Mouse (Mus musculus): ENCODE results near the gene Dolpp1.

- no peak for TF ChIP-seq CTCF (IDR thresholded peaks at IDR 0.05; ENCODE audit: insufficient read depth, low read depth, low read length)
- TF ChIP-seq POLR2A (IDR thresholded peaks at IDR 0.05; ENCODE audit: insufficient read depth, low read depth, low read length), result no peak
Measured at GRCm38 (mm10) chr2:30343601-30344137, 48.4 kb upstream of the Dolpp1 start.

Measured in olfactory bulb, adult 2 months (tissue).